Mouse (Mus musculus) embryo, embryonic 10.5 days (tissue): ENCODE measurements around the gene Olfr1306.

Experiments used
- DNase-seq: peaks from one replicate; pipeline ENCODE4 v3.0.0-alpha.2; 2015; ENCODE audit warnings: low spot score

The Olfr1306 gene

GRCm38 (mm10) chr2:111916171-111916570, at the start of gene Olfr1306:
Olfr1306 (minus strand) TSS chr2:111916271.
- DNase-seq, result no peak

DNA sequence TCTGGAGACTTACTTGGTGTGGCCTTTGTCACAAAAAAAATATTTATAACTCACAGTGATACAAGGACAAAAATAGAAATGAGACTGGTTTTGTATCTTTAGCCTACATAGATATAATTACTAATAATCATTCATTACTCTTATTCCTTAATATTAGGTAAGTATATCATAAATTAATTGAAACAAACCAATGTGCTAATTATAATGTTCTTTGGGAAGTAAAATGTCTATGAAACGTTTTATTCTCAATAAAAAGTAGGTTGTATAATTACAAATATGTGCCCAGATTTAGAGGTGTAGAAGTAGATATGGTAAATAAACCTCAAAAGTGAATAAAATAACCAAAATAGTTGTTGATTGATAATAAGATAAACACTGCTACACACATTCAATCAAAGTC, 48.8 kb upstream of the Olfr1306 start, which contains the start of gene Olfr1308:
Gene Olfr1308, minus strand, starts transcription at position 101 of the 400 bp plus-strand sequence.
- no peak for DNase-seq

DNA sequence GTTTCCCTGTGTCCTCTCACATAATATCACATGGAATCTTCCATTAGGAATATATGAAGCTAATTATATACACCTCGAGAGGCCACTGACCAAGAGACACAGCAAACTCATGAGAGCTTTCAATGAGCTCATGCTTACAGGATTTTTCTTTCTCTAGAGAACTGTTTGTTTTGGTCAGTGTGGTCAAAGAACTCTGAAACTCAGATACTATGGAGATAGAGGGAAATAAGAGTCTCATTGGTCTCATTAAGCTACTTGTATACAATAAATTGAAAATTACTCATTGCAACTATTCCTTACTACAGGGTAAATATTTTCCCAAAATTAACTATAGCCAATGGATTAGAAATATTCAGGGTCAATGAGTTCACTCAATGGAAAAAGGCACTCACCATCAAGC, 33.3 kb upstream of the Olfr1306 start, which contains the start of gene Olfr1307:
Gene Olfr1307, minus strand, starts transcription at position 101 of the 400 bp plus-strand sequence.
- no peak for DNase-seq

GRCm38 (mm10) chr2:111877049-111877448, 39.0 kb downstream of the Olfr1306 start, which contains the start of gene Olfr1305:
Olfr1305 (minus strand) TSS chr2:111877149.
- DNase-seq, result no peak
